Mouse (Mus musculus): Measurements from ENCODE around the gene Zfp655.
"Not testable (repeated sequence)": the region's sequence is repeated elsewhere in the genome, so short reads cannot be mapped to it uniquely, and the experiment has no call there.

DNA sequence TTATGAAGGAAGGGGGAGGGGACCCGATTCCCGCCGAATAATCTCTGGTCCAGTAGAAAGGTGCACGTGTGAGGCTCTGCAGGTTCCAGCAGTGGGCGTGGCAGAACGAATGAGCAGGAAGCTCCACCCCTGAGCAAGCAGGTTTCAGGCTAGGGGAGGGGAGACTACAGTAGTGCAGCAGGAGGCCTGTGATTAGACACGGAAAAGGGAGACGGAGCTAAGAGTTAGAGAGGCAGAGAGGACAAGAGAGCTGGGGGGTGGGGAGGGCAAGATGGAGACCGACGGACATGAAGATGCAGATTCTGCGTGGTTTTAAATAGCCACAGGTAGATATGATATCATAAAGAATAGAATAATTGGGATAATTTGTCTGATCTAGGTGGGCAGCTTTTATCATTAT is 23.1 kb upstream of the Zfp655 start:
- TF ChIP-seq POLR2A, CTCF (IDR thresholded peaks at IDR 0.05; ENCODE audit: extremely low read depth, insufficient read depth, low read length): not testable (repeated sequence)

Measured in cortical plate, adult 2 months (tissue).